Mouse (Mus musculus): ENCODE measurements at regions not wholly inside any gene's neighbourhood (a gene's known extent, or its start where the extent isn't known, plus 50 kb on each side); places are given as distances from the start of the nearest gene placed in this dataset.

DNA sequence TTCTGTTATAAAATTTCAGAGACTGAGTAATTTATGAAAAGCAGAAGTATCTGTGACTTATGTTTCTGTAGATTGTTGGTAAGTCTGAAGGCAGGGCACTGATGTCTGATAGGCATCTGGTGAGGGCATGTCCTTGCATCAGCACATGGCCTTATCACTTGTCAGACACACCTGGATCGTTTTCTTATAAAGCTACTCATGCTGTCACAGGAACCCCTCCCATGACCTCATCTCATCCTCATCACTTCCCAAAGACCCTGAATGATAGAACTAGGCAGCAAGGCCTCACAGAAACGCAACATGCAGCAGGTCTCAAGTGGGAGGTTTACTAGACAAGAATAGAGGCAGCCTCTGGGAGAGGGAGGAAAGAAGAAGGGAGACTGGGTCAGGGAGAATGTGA is 107.0 kb upstream of the Sall1 start:
- no peak for DNase-seq

DNA sequence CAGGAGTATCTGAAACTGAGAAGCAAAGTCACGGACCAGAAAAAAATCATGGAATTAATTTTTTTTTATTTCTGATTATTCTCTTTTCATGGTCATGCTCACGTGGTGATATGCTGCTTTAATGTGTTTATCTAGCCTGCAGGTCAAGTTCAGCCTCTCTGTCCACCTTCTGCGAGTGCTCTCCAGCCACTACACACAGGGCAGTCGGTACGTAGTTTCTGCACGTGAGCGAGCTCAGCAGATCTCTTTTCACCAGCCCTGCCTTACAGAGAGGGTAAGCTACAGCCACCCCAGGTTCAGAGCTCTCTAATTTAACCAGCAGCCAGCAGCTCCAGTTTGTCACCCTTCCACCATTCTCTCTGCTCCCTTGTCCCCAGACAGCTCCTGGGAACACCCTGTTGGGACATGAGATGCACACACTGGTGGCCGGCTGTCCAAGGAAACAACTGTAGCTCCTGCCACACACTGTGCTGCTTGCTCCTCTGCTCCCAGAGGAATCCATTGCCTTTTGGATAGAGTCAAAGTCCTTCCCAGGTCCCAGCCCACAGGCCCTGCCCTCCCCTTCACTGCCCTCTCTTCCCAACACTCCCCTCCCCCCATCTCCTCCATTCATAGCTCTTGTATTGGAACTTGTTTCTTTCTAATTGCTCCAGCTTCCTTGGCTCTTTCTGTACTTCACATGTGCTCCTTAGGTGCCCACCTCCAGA is 97.7 kb upstream of the Sall1 start:
- DNase-seq, result no peak

DNA sequence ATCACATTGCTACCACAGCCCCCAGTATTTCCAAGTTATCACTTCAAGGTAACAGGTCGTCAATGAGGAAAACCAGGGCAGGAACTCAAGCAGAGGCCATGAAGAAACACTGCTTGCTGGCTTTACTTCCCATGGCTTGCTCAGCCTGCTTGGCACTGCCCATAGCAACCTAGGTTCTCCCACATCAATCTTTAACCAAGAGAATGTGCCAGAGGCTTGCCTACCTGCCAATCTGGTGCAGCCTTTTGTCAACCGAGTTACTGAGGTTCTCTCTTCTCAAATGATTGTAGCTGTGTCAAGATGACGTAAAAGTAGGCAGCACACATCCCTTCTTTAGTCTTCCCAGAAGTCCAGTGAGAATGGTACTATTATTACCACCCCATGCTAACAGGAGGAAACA is 95.9 kb upstream of the Sall1 start:
- DNase-seq, result no peak

DNA sequence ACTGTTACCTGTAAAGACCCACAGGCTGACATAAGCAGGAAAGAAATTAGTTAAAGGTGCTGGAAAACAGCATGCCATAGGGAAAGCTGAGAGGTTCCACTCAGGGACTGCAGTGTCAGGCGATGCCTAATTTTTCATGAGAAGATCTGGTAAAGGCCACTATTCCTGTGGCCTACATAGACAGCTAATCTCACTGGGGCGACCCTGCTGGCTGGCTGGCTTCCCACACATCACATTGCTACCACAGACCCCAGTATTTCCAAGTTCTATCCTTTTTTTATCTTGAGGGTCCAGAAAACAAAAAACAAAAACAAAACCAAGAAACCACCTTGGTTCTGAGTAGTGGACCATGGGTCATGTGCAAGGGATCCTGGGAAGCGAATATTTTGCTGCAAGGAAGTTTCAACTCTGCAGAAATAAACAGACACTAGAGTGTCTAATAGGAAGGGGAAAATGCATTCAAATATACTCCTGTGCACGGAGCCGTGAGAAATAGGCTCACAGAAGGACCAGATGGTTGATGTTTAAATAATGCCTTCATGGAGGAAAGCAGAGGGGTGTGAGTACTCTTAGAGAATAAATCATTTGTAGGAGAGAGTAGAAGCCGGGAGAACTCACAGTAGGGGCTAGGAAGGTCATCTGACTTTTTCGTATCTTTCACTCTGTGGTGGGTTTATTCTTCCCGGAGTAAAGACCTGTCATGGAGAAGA is 94.6 kb upstream of the Sall1 start:
- DNase-seq, result no peak

DNA sequence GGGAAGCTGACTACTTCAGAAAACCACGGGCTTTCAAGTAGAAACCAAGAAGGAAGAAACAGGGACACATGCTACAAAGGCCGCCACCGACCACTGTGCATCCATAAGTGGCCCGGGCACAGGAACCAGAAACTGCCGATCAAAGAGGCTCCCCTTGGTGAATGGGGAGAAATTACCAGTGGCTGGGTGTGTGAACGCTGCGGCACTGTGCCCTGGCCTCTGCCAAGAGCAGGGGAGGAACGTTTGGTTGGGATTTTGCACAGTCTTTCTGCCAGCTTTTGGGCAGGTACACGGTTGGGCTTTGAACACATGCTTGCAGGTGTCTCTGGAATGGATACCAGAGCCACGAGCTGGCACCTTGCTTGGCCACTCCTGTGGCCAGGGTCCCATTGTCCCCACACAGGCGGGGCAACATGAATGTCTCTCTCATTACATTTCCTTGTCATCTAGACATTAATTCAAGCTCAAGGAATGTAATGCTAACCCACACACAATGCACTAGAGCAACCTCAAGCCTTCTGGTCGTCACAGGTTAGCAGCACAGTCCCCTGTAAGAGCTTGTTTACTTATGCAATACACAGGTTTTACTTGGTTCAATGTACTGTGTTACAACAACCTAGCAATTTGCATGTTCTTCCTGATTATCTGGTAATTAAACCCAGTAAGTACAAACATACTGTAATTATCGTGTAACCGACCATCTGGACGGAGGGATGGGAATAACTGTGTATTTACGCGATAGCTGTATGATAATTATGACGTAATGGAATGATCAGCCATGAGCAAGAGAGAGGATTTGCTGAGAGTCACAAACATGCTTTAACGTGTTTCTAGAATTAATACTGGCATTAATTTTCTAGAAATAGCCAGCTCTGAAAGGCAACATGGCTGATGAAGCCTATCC is 90.9 kb upstream of the Sall1 start:
- DNase-seq, result no peak

DNA sequence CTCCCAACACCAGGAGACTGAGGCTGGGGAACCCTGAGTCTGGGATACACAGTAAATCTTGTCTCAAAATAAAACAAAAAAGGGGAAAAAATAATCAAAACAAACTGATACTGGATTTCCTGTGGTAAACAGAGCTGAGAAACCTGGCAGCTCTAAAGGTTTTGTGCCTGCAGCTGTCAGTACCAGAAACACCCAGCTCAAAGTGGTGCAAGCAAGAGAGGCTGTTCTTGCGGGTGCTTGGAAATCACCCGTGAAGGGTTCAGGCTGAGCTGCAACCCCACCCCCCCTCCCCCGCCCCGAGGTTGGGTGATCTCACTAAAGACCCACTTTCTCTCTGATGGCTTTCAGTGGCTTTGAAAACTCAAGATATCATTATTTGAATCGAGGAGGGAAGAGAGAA is 90.1 kb upstream of the Sall1 start:
- DNase-seq, result no peak

DNA sequence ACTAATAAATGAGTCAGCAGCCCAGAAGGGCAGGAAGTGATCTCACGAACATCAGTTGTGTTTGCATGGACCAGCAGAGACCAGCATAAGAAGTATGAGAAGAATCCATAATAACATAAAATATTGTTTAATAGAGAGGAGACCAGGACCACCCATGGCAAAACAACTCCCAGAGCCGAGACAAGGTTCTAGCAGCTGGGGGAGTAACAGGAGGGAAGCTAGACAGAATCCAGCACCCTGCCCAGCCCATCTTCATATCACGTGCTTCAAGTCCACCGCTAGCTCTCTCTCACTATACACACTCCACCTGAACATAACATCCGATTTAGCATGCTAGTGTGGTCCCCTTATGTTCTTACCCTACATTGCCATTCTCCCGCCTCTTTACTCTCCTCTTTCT is 77.1 kb upstream of the Sall1 start:
- DNase-seq, result no peak

DNA sequence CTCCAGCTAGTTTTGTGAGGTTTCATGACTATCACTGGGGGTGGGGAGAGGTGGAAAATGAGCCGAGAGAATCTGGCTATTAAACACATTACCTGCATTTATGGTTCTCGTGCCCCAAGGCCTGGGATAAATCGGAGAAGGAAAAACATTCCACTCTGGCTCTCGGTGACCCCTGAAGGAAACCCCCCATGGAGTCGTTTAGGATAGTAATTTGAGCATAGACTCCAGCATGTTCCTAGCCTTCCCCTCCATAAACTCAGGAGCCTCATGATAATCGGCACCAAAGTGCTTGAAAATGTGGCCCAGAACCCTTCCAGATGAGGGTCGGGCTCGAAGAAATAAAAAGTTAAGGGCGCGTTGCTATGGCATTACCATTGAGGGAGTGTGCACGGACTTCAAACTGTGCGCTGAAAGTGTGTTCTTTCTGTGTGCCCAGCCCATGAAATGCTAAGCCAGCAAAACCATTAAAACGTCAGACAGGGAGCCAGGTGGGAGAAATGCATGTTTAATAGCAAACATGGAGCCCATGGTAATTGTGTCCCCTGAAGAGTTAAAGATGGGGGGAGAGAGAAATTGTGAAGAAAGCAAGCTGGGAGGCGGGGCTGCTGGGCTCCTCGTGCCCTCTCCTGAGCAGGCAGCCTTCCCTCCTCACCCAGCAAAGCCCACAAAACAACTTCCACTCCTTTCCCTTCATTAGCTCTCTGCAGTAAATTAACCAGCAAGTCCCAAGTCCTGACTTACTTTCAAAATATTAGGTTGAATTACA is 64.1 kb upstream of the Sall1 start:
- no peak for DNase-seq

DNA sequence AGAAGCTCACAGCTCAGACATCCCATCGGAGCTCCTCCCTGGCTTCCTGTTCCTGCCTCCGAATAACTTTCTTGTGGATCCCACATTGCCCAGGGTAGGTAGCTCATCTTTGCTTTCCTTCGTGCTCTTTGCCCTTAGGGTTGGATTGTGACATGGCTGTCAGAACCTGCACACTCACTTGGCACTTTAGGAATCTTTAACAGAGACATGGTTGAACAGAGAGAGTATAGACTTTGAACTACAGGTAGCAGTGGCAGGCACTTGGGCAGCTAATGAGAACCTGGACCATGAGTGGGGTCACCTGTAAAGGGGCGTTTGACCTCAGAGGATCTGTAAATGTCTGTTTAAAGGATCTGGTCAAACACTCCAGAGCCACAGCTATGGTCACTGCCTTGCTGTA is 62.4 kb upstream of the Sall1 start:
- DNase-seq, result no peak

DNA sequence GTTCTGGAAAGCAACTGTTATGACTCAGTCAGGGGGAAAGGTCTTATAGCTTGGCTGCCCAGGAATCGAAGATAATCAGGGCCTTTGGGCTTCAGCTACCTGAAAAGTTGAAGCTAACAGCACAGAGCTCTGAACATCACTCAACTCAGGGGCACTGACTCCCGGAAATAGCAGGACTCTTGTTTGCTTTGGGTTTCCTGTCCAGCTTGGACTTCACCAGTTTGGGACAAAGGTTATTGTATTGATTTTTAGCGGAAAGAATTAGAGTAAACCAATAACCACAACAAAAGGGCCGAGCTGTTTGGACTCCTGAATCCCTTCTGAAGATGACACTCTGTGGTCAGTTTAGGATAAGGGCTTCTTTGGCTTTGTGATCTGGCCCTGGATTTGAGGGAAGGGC is 53.4 kb upstream of the Sall1 start:
- no peak for DNase-seq
